8 mouse cellular contexts compared by ENCODE assay signal in genomic region chr1:91460069-91460468, GRCm38 (mm10). TPM values are rescaled to one million over a fixed set of nuclear protein-coding genes. Genes with fewer than 3 reads are reported as not detected.
DNase-seq lines count a peak whose midpoint lies in the region; ATAC-seq and TF ChIP-seq lines count a peak whose summit lies in the region.

No protein-coding gene starts in this region.

- no peak for TF ChIP-seq POLR2A in limb, embryonic 14.5 days (IDR thresholded peaks at IDR 0.05; ENCODE audit: borderline replicate concordance, extremely low read depth, insufficient read depth, insufficient read length)
- no peak for TF ChIP-seq POLR2A in lung, adult 2 months (IDR thresholded peaks at IDR 0.05; ENCODE audit: borderline replicate concordance, extremely low read depth, low read depth, low read length)

- H3K36me3 ChIP-seq in lung, postnatal 0 days (ENCODE audit: insufficient read depth, low read length): no peaks in the 10 kb centered on the region
- H3K36me3 ChIP-seq in heart, postnatal 0 days (replicated peaks; ENCODE audit: control insufficient read depth, insufficient read depth, low read length): no peaks in the 10 kb centered on the region
- H3K36me3 ChIP-seq in limb, embryonic 14.5 days (ENCODE audit: control insufficient read depth, insufficient read depth, low read length): no peaks in the 10 kb centered on the region
- no peaks in the 10 kb centered on the region for H3K36me3 ChIP-seq in stomach, embryonic 16.5 days (ENCODE audit: control insufficient read depth, insufficient read depth, low read length)

- TF ChIP-seq CTCF in lung, postnatal 0 days (IDR thresholded peaks at IDR 0.05): no peak
- no peak for TF ChIP-seq CTCF in heart, postnatal 0 days (IDR thresholded peaks at IDR 0.05; ENCODE audit: low read depth)
- no peak for TF ChIP-seq CTCF in lung, adult 2 months (IDR thresholded peaks at IDR 0.05; ENCODE audit: insufficient read depth, low read length)

- peak overlapping the region; percentile 83 for H3K4me3 ChIP-seq in lung, postnatal 0 days (ENCODE audit: low read depth, low read length)
- H3K4me3 ChIP-seq in heart, postnatal 0 days (ENCODE audit: low read depth, low read length): peak overlapping the region; percentile 71
- H3K4me3 ChIP-seq in limb, embryonic 14.5 days (replicated peaks; ENCODE audit: low read length): peak overlapping the region; percentile 76
- 0 out of 2 replicates have a peak overlapping the region, but pooled peaks have one; percentile 74 for H3K4me3 ChIP-seq in stomach, embryonic 16.5 days (replicated peaks; ENCODE audit: low read length)
- H3K4me3 ChIP-seq in lung, adult 2 months (replicated peaks; ENCODE audit: extremely low read depth, low read depth, low read length): no peak overlapping the region

- H3K27me3 ChIP-seq in lung, postnatal 0 days (replicated peaks; ENCODE audit: insufficient read depth, low read length): no peaks in the 10 kb centered on the region
- no peaks in the 10 kb centered on the region for H3K27me3 ChIP-seq in heart, postnatal 0 days (ENCODE audit: control insufficient read depth, insufficient read depth, low read length)
- no peaks in the 10 kb centered on the region for H3K27me3 ChIP-seq in limb, embryonic 14.5 days (ENCODE audit: control insufficient read depth, insufficient read depth, low read length)
- no peaks in the 10 kb centered on the region for H3K27me3 ChIP-seq in stomach, embryonic 16.5 days (ENCODE audit: control insufficient read depth, insufficient read depth, low read length)

- H3K9me3 ChIP-seq in lung, postnatal 0 days (ENCODE audit: low read length): no peaks in the 10 kb centered on the region
- H3K9me3 ChIP-seq in heart, postnatal 0 days (replicated peaks; ENCODE audit: control insufficient read depth, low read length): no peaks in the 10 kb centered on the region
- no peaks in the 10 kb centered on the region for H3K9me3 ChIP-seq in limb, embryonic 14.5 days (ENCODE audit: control insufficient read depth, low read length)
- H3K9me3 ChIP-seq in stomach, embryonic 16.5 days (replicated peaks; ENCODE audit: control insufficient read depth, low read length): no peaks in the 10 kb centered on the region

- no peak for ATAC-seq in lung, postnatal 0 days
- no peak for ATAC-seq in heart, postnatal 0 days (ENCODE audit: insufficient read depth, low read depth)
- ATAC-seq in limb, embryonic 14.5 days (ENCODE audit: low FRiP score, low read depth): no peak
- no peak for ATAC-seq in stomach, embryonic 16.5 days (ENCODE audit: insufficient read depth, low FRiP score)

- WGBS in lung, postnatal 0 days: 30% methylated on average over 7 of the region's 7 CpGs
- 34% methylated on average over 7 of the region's 7 CpGs for WGBS in heart, postnatal 0 days
- WGBS in limb, embryonic 14.5 days: 36% methylated on average over 7 of the region's 7 CpGs
- 32% methylated on average over 7 of the region's 7 CpGs for WGBS in stomach, embryonic 16.5 days
- 33% methylated on average over 7 of the region's 7 CpGs for WGBS in lung, adult 2 months

- no peak for TF ChIP-seq EP300 in lung, postnatal 0 days (IDR thresholded peaks at IDR 0.05)
- TF ChIP-seq EP300 in heart, postnatal 0 days (IDR thresholded peaks at IDR 0.05; ENCODE audit: low read depth): no peak

- H3K4me2 ChIP-seq in lung, postnatal 0 days (replicated peaks; ENCODE audit: low read depth, low read length): peak overlapping the region; percentile 74
- peak overlapping the region; percentile 71 for H3K4me2 ChIP-seq in heart, postnatal 0 days (ENCODE audit: low read depth, low read length)
- peak overlapping the region; percentile 85 for H3K4me2 ChIP-seq in limb, embryonic 14.5 days (replicated peaks; ENCODE audit: low read depth, low read length, severe bottlenecking)
- H3K4me2 ChIP-seq in stomach, embryonic 16.5 days (ENCODE audit: low read depth, low read length): peak overlapping the region; percentile 78

- H3K27ac ChIP-seq in lung, postnatal 0 days (ENCODE audit: low read length): no peak overlapping the region
- no peak overlapping the region; the same call in 1 of the 2 replicates for H3K27ac ChIP-seq in heart, postnatal 0 days (ENCODE audit: low read depth)
- H3K27ac ChIP-seq in limb, embryonic 14.5 days (replicated peaks; ENCODE audit: low read depth, low read length): no peak overlapping the region
- peak overlapping the region; percentile 46 for H3K27ac ChIP-seq in stomach, embryonic 16.5 days (ENCODE audit: low read length)

- DNase-seq in lung, postnatal 0 days (ENCODE audit: low spot score): peak; percentile 4
- DNase-seq in lung, postnatal 10 days: no peak
- DNase-seq in heart, postnatal 0 days (ENCODE audit: low spot score): no peak
- DNase-seq in limb, embryonic 14.5 days (ENCODE audit: low spot score): no peak
- DNase-seq in left cerebral cortex, postnatal 36 days (ENCODE audit: low spot score in 2 of 2): no peak
- no peak for DNase-seq in frontal cortex, postnatal 10 days (ENCODE audit: low spot score in 2 of 2)
- no peak for DNase-seq in lung, adult 2 months

- H3K4me1 ChIP-seq in lung, postnatal 0 days (ENCODE audit: insufficient read depth, low read depth, low read length): peaks cover 29% of the 10 kb centered on the region
- peaks cover 50% of the 10 kb centered on the region for H3K4me1 ChIP-seq in heart, postnatal 0 days (ENCODE audit: control insufficient read depth, insufficient read depth)
- H3K4me1 ChIP-seq in limb, embryonic 14.5 days (ENCODE audit: control insufficient read depth, insufficient read depth, low read length): peaks cover 38% of the 10 kb centered on the region
- peaks cover 45% of the 10 kb centered on the region for H3K4me1 ChIP-seq in stomach, embryonic 16.5 days (ENCODE audit: control insufficient read depth, insufficient read depth, low read length)
- peaks cover 20% of the 10 kb centered on the region for H3K4me1 ChIP-seq in lung, adult 2 months (ENCODE audit: control insufficient read depth, insufficient read depth, low read length)

- H3K9ac ChIP-seq in lung, postnatal 0 days (replicated peaks; ENCODE audit: low read depth): no peak overlapping the region
- 0 out of 2 replicates have a peak overlapping the region, but pooled peaks have one; percentile 22 for H3K9ac ChIP-seq in heart, postnatal 0 days (replicated peaks; ENCODE audit: low read depth, low read length)
- peak overlapping the region; percentile 34; the same call in 1 of the 2 replicates for H3K9ac ChIP-seq in limb, embryonic 14.5 days (ENCODE audit: low read depth, low read length, severe bottlenecking)
- H3K9ac ChIP-seq in stomach, embryonic 16.5 days (ENCODE audit: low read length): no peak overlapping the region

- intact Hi-C loops in left cerebral cortex, postnatal 36 days (cut with DNase I): loop anchor here (5.0 kb wide), 1 partner anchor 33 kb away; no protein-coding TSS in a partner anchor

RNA-seq across cellular contexts. Expression of gene Per2, which starts 0.9 kb away (rescaled TPM):
- 6.3 and 7.3 TPM in 2 replicates for polyA plus RNA-seq in lung, postnatal 0 days (2015; fragmentation: Nextera tagmentation; extraction: Ambion mirVana)
- 11.1 and 14.0 TPM in 2 replicates for total RNA-seq in heart, postnatal 0 days (2014; rRNA removed; ENCODE audit: low replicate concordance)
- 2.3 and 3.3 TPM in 2 replicates for polyA plus RNA-seq in heart, postnatal 0 days (2015; fragmentation: Nextera tagmentation; extraction: Ambion mirVana)
- polyA plus RNA-seq in limb, embryonic 14.5 days (2012; rRNA removed): 8.3 and 10.5 TPM in 2 replicates
- 4.0 and 4.2 TPM in 2 replicates for polyA plus RNA-seq in limb, embryonic 14.5 days (2014; fragmentation: Nextera tagmentation; extraction: Ambion mirVana)
- 7.7 and 8.9 TPM in 2 replicates for polyA plus RNA-seq in stomach, embryonic 16.5 days (2015; fragmentation: Nextera tagmentation; extraction: Ambion mirVana)
- total RNA-seq in left cerebral cortex, postnatal 36 days (2021): 10 to 100 TPM; 28.9 to 37.8 TPM
- 6.9 and 21.0 TPM in 2 replicates for polyA plus RNA-seq in lung, adult 2 months (2012; rRNA removed)

RNA-seq across cellular contexts. Expression of gene Traf3ip1, which starts 34.4 kb away (rescaled TPM):
- polyA plus RNA-seq in lung, postnatal 0 days (2015; fragmentation: Nextera tagmentation; extraction: Ambion mirVana): 11.0 and 11.2 TPM in 2 replicates
- 2.0 and 3.4 TPM in 2 replicates for total RNA-seq in heart, postnatal 0 days (2014; rRNA removed; ENCODE audit: low replicate concordance)
- 2.8 TPM in 2 replicates for polyA plus RNA-seq in heart, postnatal 0 days (2015; fragmentation: Nextera tagmentation; extraction: Ambion mirVana)
- polyA plus RNA-seq in limb, embryonic 14.5 days (2012; rRNA removed): 14.2 and 16.7 TPM in 2 replicates
- 5.1 and 6.2 TPM in 2 replicates for polyA plus RNA-seq in limb, embryonic 14.5 days (2014; fragmentation: Nextera tagmentation; extraction: Ambion mirVana)
- polyA plus RNA-seq in stomach, embryonic 16.5 days (2015; fragmentation: Nextera tagmentation; extraction: Ambion mirVana): 7.3 and 7.9 TPM in 2 replicates
- 10 to 100 TPM; 14.0 to 16.1 TPM for total RNA-seq in left cerebral cortex, postnatal 36 days (2021)
- polyA plus RNA-seq in lung, adult 2 months (2012; rRNA removed): 16.1 and 20.2 TPM in 2 replicates

RNA-seq across cellular contexts. Expression of gene Hes6, which starts 46.2 kb away (rescaled TPM):
- 63.7 and 75.1 TPM in 2 replicates for polyA plus RNA-seq in lung, postnatal 0 days (2015; fragmentation: Nextera tagmentation; extraction: Ambion mirVana)
- 81.4 and 82.5 TPM in 2 replicates for total RNA-seq in heart, postnatal 0 days (2014; rRNA removed; ENCODE audit: low replicate concordance)
- 61.0 and 64.3 TPM in 2 replicates for polyA plus RNA-seq in heart, postnatal 0 days (2015; fragmentation: Nextera tagmentation; extraction: Ambion mirVana)
- polyA plus RNA-seq in limb, embryonic 14.5 days (2012; rRNA removed): 82.8 and 104 TPM in 2 replicates
- polyA plus RNA-seq in limb, embryonic 14.5 days (2014; fragmentation: Nextera tagmentation; extraction: Ambion mirVana): 91.0 and 91.6 TPM in 2 replicates
- polyA plus RNA-seq in stomach, embryonic 16.5 days (2015; fragmentation: Nextera tagmentation; extraction: Ambion mirVana): 58.6 and 67.2 TPM in 2 replicates
- total RNA-seq in left cerebral cortex, postnatal 36 days (2021): 10 to 100 TPM; 14.9 to 18.8 TPM
- polyA plus RNA-seq in lung, adult 2 months (2012; rRNA removed): 40.5 and 54.4 TPM in 2 replicates

Comparison
In these comparisons a context has a peak if more than half of its experiments do, and no peak if none do; other contexts are left out.
1. H3K9ac ChIP-seq: peak in heart, postnatal 0 days (single experiment) and limb, embryonic 14.5 days (single experiment); none in lung, postnatal 0 days (single experiment) and stomach, embryonic 16.5 days (single experiment).
2. Peak in every context shown above with its lines, with median percentiles within 50 percentile points of each other: H3K4me2 ChIP-seq.